Mouse (Mus musculus): ENCODE measurements around the gene 0610040J01Rik.

- TF ChIP-seq CTCF (IDR thresholded peaks at IDR 0.05; ENCODE audit: insufficient read depth, low read length) = no peak
- no peak for TF ChIP-seq POLR2A (IDR thresholded peaks at IDR 0.05; ENCODE audit: borderline replicate concordance, extremely low read depth, low read depth, low read length)
These were observed 38.6 kb upstream of the 0610040J01Rik start for GRCm38 (mm10) chr5:63773603-63774002.
